Mouse (Mus musculus): ENCODE measurements around the gene Abcg4.

- TF ChIP-seq CTCF (conservative IDR thresholded peaks at IDR 0.05; ENCODE audit: low read length) (no peak), NANOG (IDR thresholded peaks at IDR 0.05; ENCODE audit: borderline replicate concordance, low read length) (no peak)
Observed at GRCm38 (mm10) chr9:44324147-44324546, 35.7 kb upstream of the Abcg4 start.
